Mouse (Mus musculus): ENCODE results near the gene Muc3. TPM values are rescaled to one million over a fixed set of nuclear protein-coding genes. Genes with fewer than 3 reads are reported as not detected.

The Muc3 gene
- total and polyA plus RNA-seq, 3 experiments, result not detected

- no peak for TF ChIP-seq NELFE (IDR thresholded peaks at IDR 0.05; ENCODE audit: low read depth, low read length)
- TF ChIP-seq HCFC1 (IDR thresholded peaks at IDR 0.05; ENCODE audit: low read depth, low read length), result no peak
- no peak for TF ChIP-seq USF2 (IDR thresholded peaks at IDR 0.05; ENCODE audit: borderline replicate concordance in 1 of 2, insufficient read depth in 1 of 2, low read depth in 1 of 2, low read length in 2 of 2)
- TF ChIP-seq TAL1 (IDR thresholded peaks at IDR 0.05; ENCODE audit: low read length), result no peak
- no peak for TF ChIP-seq POLR2A (IDR thresholded peaks at IDR 0.05; ENCODE audit: control insufficient read depth in 1 of 2, insufficient read depth in 1 of 2, low read depth in 1 of 2, low read length in 2 of 2, poor library complexity in 1 of 2)
- no peak for DNase-seq (ENCODE audit: low read depth, low spot score)
- Histone ChIP-seq H3K9me3 (replicated peaks; ENCODE audit: insufficient read depth, low read length) (no peaks in the 10 kb centered on the region), H3K36me3 (ENCODE audit: control insufficient read depth in 1 of 2, insufficient read depth in 2 of 2, low read length in 2 of 2) (peaks cover 0 to 13% of the 10 kb centered on the region in 2 experiments; a peak in 2 of 4 replicates), H3K4me3 (ENCODE audit: control insufficient read depth in 1 of 2, insufficient read depth in 1 of 2, low read depth in 2 of 2, low read length in 2 of 2) (no peak overlapping the region), H3K9ac (ENCODE audit: control insufficient read depth, low read depth, low read length, poor library complexity, severe bottlenecking) (no peak overlapping the region), H3K27ac (ENCODE audit: control insufficient read depth, low read depth, low read length) (no peak overlapping the region), H3K4me1 (ENCODE audit: control insufficient read depth in 1 of 2, insufficient read depth in 2 of 2, low read length in 2 of 2) (peaks cover 10 to 28% of the 10 kb centered on the region in 2 experiments), H3K79me2 (ENCODE audit: control insufficient read depth, insufficient read depth, low read length, poor library complexity) (no peaks in the 10 kb centered on the region), H3K27me3 (ENCODE audit: control insufficient read depth in 1 of 2, insufficient read depth in 2 of 2, low read length in 2 of 2) (no peaks in the 10 kb centered on the region)
Observed at GRCm38 (mm10) chr5:137087410-137087809, 61.7 kb downstream of the Muc3 start.

DNA sequence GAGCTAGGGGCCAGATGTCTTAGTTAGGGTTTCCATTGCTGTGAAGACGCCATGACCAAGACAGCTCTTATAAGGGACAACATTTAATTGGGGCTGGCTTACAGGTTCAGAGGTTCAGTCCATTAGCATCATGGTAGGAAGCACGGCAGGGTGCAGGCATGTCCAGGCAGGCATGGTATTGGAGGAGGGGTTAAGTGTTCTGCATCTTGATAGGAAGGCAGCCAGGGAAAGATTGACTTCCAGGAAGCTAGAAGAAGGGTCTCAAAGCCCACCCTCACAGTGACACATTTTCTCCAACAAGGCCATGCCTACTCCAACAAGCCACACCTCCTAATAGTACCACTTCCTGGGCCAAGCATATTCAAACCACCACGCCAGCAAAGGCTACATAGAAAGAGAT is 63.4 kb downstream of the Muc3 start:
- TF ChIP-seq SIN3A (IDR thresholded peaks at IDR 0.05; ENCODE audit: low read length) (no peak), GABPA (IDR thresholded peaks at IDR 0.05; ENCODE audit: low read depth, low read length) (no peak), JUND (IDR thresholded peaks at IDR 0.05; ENCODE audit: low read depth, low read length) (no peak), MYB (IDR thresholded peaks at IDR 0.05; ENCODE audit: low read depth, low read length) (no peak), ZKSCAN1 (IDR thresholded peaks at IDR 0.05; ENCODE audit: low read depth, low read length) (no peak), CTCF (IDR thresholded peaks at IDR 0.05 in 2 of 3, conservative IDR thresholded peaks at IDR 0.05 in 1 of 3; ENCODE audit: control insufficient read depth in 1 of 3, insufficient read depth in 1 of 3, low read depth in 2 of 3, low read length in 3 of 3, poor library complexity in 1 of 3, severe bottlenecking in 1 of 3) (no peak), USF2 (IDR thresholded peaks at IDR 0.05; ENCODE audit: borderline replicate concordance in 1 of 2, insufficient read depth in 1 of 2, low read depth in 1 of 2, low read length in 2 of 2) (no peak), TCF12 (IDR thresholded peaks at IDR 0.05; ENCODE audit: low read depth, low read length) (no peak), POLR2AphosphoS5 (IDR thresholded peaks at IDR 0.05; ENCODE audit: borderline replicate concordance, low read depth, low read length) (no peak)
- no peak for DNase-seq (ENCODE audit: low read depth, low spot score)
- Histone ChIP-seq H3K4me3 (ENCODE audit: control insufficient read depth in 1 of 2, insufficient read depth in 1 of 2, low read depth in 2 of 2, low read length in 2 of 2) (no peak overlapping the region), H3K79me2 (ENCODE audit: control insufficient read depth, insufficient read depth, low read length, poor library complexity) (no peaks in the 10 kb centered on the region), H3K27me3 (ENCODE audit: control insufficient read depth in 1 of 2, insufficient read depth in 2 of 2, low read length in 2 of 2) (no peaks in the 10 kb centered on the region), H3K27ac (ENCODE audit: control insufficient read depth, low read depth, low read length) (peak overlapping the region; percentile 74), H3K9me3 (replicated peaks; ENCODE audit: insufficient read depth, low read length) (no peaks in the 10 kb centered on the region), H3K9ac (ENCODE audit: control insufficient read depth, low read depth, low read length, poor library complexity, severe bottlenecking) (peak overlapping the region; percentile 10), H3K4me1 (ENCODE audit: control insufficient read depth in 1 of 2, insufficient read depth in 2 of 2, low read length in 2 of 2) (peaks cover 10 to 20% of the 10 kb centered on the region in 2 experiments), H3K36me3 (ENCODE audit: control insufficient read depth in 1 of 2, insufficient read depth in 2 of 2, low read length in 2 of 2) (peaks cover 0 to 13% of the 10 kb centered on the region in 2 experiments; a peak in 2 of 4 replicates)

DNA sequence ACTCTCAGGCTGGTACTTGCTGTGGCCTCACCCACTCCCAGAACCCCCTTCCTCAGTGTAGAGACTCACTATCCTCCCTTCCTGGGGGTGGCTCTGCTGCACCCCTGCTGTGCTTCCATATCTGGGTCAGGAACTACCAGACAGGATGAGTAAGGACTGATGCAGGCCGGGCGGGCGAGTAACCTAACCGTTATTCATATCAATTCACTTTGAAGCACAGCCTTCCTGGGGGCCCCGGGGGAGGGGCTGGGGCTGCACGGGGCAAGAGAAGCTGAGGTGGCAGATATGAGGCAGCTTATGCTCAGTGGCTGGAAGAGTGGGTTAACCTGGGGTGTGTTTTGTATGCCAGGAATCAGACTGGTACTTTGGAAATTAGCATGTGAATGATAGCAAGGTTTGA is 64.1 kb downstream of the Muc3 start:
- Histone ChIP-seq H3K27me3 (ENCODE audit: control insufficient read depth in 1 of 2, insufficient read depth in 2 of 2, low read length in 2 of 2) (no peaks in the 10 kb centered on the region), H3K4me3 (ENCODE audit: control insufficient read depth in 1 of 2, insufficient read depth in 1 of 2, low read depth in 2 of 2, low read length in 2 of 2) (no peak overlapping the region), H3K9ac (ENCODE audit: control insufficient read depth, low read depth, low read length, poor library complexity, severe bottlenecking) (peak overlapping the region; percentile 10), H3K36me3 (ENCODE audit: control insufficient read depth in 1 of 2, insufficient read depth in 2 of 2, low read length in 2 of 2) (peaks cover 0 to 13% of the 10 kb centered on the region in 2 experiments; a peak in 2 of 4 replicates), H3K4me1 (ENCODE audit: control insufficient read depth in 1 of 2, insufficient read depth in 2 of 2, low read length in 2 of 2) (peaks cover 10 to 23% of the 10 kb centered on the region in 2 experiments), H3K27ac (ENCODE audit: control insufficient read depth, low read depth, low read length) (peak overlapping the region; percentile 74), H3K9me3 (replicated peaks; ENCODE audit: insufficient read depth, low read length) (no peaks in the 10 kb centered on the region), H3K79me2 (ENCODE audit: control insufficient read depth, insufficient read depth, low read length, poor library complexity) (no peaks in the 10 kb centered on the region)
- peak; percentile 90 for DNase-seq (ENCODE audit: low read depth, low spot score)
- TF ChIP-seq CHD2 (IDR thresholded peaks at IDR 0.05; ENCODE audit: low read length) (no peak), MXI1 (IDR thresholded peaks at IDR 0.05; ENCODE audit: low read depth, low read length) (no peak), CHD1 (IDR thresholded peaks at IDR 0.05; ENCODE audit: low read depth, low read length) (no peak), ZC3H11A (IDR thresholded peaks at IDR 0.05; ENCODE audit: low read depth, low read length) (no peak; the same call in 1 of the 2 replicates), ELF1 (IDR thresholded peaks at IDR 0.05; ENCODE audit: low read depth, low read length) (no peak), MEF2A (IDR thresholded peaks at IDR 0.05; ENCODE audit: extremely low read depth, insufficient replicate concordance, low read depth, low read length, poor library complexity, severe bottlenecking) (no peak), CTCF (IDR thresholded peaks at IDR 0.05 in 2 of 3, conservative IDR thresholded peaks at IDR 0.05 in 1 of 3; ENCODE audit: control insufficient read depth in 1 of 3, insufficient read depth in 1 of 3, low read depth in 2 of 3, low read length in 3 of 3, poor library complexity in 1 of 3, severe bottlenecking in 1 of 3) (no peak), POLR2AphosphoS5 (IDR thresholded peaks at IDR 0.05; ENCODE audit: borderline replicate concordance, low read depth, low read length) (no peak), NRF1 (IDR thresholded peaks at IDR 0.05; ENCODE audit: insufficient read depth, low read depth, low read length, poor library complexity, severe bottlenecking) (no peak), UBTF (IDR thresholded peaks at IDR 0.05; ENCODE audit: borderline replicate concordance, insufficient read depth, low read depth, low read length) (no peak), USF2 (IDR thresholded peaks at IDR 0.05; ENCODE audit: borderline replicate concordance in 1 of 2, insufficient read depth in 1 of 2, low read depth in 1 of 2, low read length in 2 of 2) (no peak), RCOR1 (IDR thresholded peaks at IDR 0.05; ENCODE audit: low read depth, low read length) (peak; percentile 50), BHLHE40 (IDR thresholded peaks at IDR 0.05; ENCODE audit: borderline replicate concordance, low read depth, low read length) (peak; percentile 79), MAFK (IDR thresholded peaks at IDR 0.05; ENCODE audit: borderline replicate concordance, low read depth, low read length) (peak; percentile 83; the same call in 1 of the 2 replicates)

Measured in MEL (cell line).